22 mouse cellular contexts compared by ENCODE assay signal in the genomic region with DNA sequence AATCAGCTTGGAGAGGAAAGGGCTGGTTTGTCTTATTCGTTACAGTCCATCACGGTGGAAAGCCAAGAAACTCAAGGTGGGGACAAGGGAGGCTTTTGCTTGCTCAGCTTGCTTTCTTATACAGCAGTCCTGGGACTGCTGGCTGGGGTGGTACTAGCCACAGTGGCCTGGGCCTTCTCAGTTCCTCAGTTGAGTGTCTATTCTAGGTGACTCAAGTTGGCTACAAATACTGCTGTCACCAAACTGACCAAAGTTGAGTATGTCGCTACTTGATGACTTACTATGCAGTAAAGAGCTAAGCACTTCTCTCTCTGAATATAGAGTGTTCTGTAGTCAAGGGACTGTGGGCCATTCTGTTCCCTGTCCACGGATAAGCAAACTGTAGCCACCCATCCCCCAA.
DNase-seq lines count a peak whose midpoint lies in the region; ATAC-seq and TF ChIP-seq lines count a peak whose summit lies in the region.
"Had no signal": no experiment of that assay in that cellular context is flagged by ENCODE, and none has a peak within 500 bp of the region (broad histone marks: within the 10 kb centered on the region; RNA-seq: fewer than 3 reads in every experiment).

No protein-coding gene starts in this region.

- TF ChIP-seq EP300 in lung, postnatal 0 days (IDR thresholded peaks at IDR 0.05): no peak
- TF ChIP-seq EP300 in CH12.LX (IDR thresholded peaks at IDR 0.05; ENCODE audit: low read length): no peak

- WGBS in forebrain, embryonic 10.5 days: 92% methylated on average over 4 of the region's 4 CpGs
- WGBS in forebrain, embryonic 15.5 days: 87% methylated on average over 4 of the region's 4 CpGs
- 64% methylated on average over 4 of the region's 4 CpGs for WGBS in lung, postnatal 0 days
- WGBS in lung, adult 2 months: 65% methylated on average over 4 of the region's 4 CpGs

- no peaks in the 10 kb centered on the region for H3K27me3 ChIP-seq in forebrain, embryonic 10.5 days (ENCODE audit: poor library complexity, severe bottlenecking)
- no peaks in the 10 kb centered on the region for H3K27me3 ChIP-seq in forebrain, embryonic 15.5 days
- no peaks in the 10 kb centered on the region for H3K27me3 ChIP-seq in lung, postnatal 0 days (replicated peaks; ENCODE audit: insufficient read depth, low read length)
- H3K27me3 ChIP-seq in CH12.LX (replicated peaks): no peaks in the 10 kb centered on the region
- H3K27me3 ChIP-seq: embryonic facial prominence, embryonic 13.5 days; embryonic facial prominence, embryonic 15.5 days; forebrain, embryonic 13.5 days had no signal

- peaks cover 8% of the 10 kb centered on the region for H3K79me2 ChIP-seq in CH12.LX (replicated peaks; ENCODE audit: control insufficient read depth, extremely low read depth, insufficient read depth, poor library complexity, severe bottlenecking)

- H3K4me2 ChIP-seq in forebrain, embryonic 15.5 days (replicated peaks): no peak overlapping the region
- H3K4me2 ChIP-seq in lung, postnatal 0 days (replicated peaks; ENCODE audit: low read depth, low read length): 0 out of 2 replicates have a peak overlapping the region, but pooled peaks have one; percentile 2
- H3K4me2 ChIP-seq in CH12.LX (ENCODE audit: insufficient read depth, low read depth, poor library complexity, severe bottlenecking): peak overlapping the region; percentile 81; the same call in 1 of the 2 replicates
- H3K4me2 ChIP-seq: embryonic facial prominence, embryonic 13.5 days; embryonic facial prominence, embryonic 15.5 days; forebrain, embryonic 13.5 days had no signal

- peaks cover 43% of the 10 kb centered on the region for H3K4me1 ChIP-seq in forebrain, embryonic 10.5 days
- 0 out of 2 replicates have a peak, but pooled peaks cover 5% of the 10 kb centered on the region for H3K4me1 ChIP-seq in forebrain, embryonic 15.5 days
- H3K4me1 ChIP-seq in lung, postnatal 0 days (ENCODE audit: insufficient read depth, low read depth, low read length): no peaks in the 10 kb centered on the region
- H3K4me1 ChIP-seq in lung, adult 2 months (ENCODE audit: control insufficient read depth, insufficient read depth, low read length): no peaks in the 10 kb centered on the region
- H3K4me1 ChIP-seq in CH12.LX (ENCODE audit: control insufficient read depth in 1 of 2, insufficient read depth in 2 of 2): peaks cover 14 to 29% of the 10 kb centered on the region in 2 experiments

- no peak for DNase-seq in forebrain, embryonic 10.5 days (ENCODE audit: extremely low spot score, low spot score)
- DNase-seq in lung, postnatal 0 days (ENCODE audit: low spot score): no peak
- DNase-seq in lung, adult 2 months: no peak
- no peak for DNase-seq in CH12.LX (ENCODE audit: extremely low read depth)
- DNase-seq in adrenal gland, adult 8-10 months: no peak
- DNase-seq: adrenal gland, adult 2 months; adrenal gland, postnatal 14 days; adrenal gland, postnatal 36 days; B cell, adult 2 months; cerebellum, adult 11-12 months; cerebellum, adult 2 months; cerebellum, adult 9-10 months; cerebellum, postnatal 14 days; cerebellum, postnatal 36 days; embryo, embryonic 11 days had no signal

- no peaks in the 10 kb centered on the region for H3K9me3 ChIP-seq in forebrain, embryonic 10.5 days
- H3K9me3 ChIP-seq in forebrain, embryonic 15.5 days: no peaks in the 10 kb centered on the region
- H3K9me3 ChIP-seq in lung, postnatal 0 days (ENCODE audit: low read length): no peaks in the 10 kb centered on the region
- no peaks in the 10 kb centered on the region for H3K9me3 ChIP-seq in CH12.LX (replicated peaks; ENCODE audit: low read length)
- H3K9me3 ChIP-seq: embryonic facial prominence, embryonic 13.5 days; embryonic facial prominence, embryonic 15.5 days; forebrain, embryonic 13.5 days had no signal

- TF ChIP-seq POLR2A in lung, adult 2 months (IDR thresholded peaks at IDR 0.05; ENCODE audit: borderline replicate concordance, extremely low read depth, low read depth, low read length): no peak
- TF ChIP-seq POLR2A in CH12.LX (IDR thresholded peaks at IDR 0.05; ENCODE audit: low read depth, low read length): no peak

- in situ Hi-C loops in CH12.LX (cut with MboI; ENCODE audit: low pct_ligation_motif_present, low pct_unique_long_range_greater_than_20kb, low sequenced_read_pairs): no loop called here

- H3K27ac ChIP-seq in forebrain, embryonic 10.5 days: peak overlapping the region; percentile 40
- H3K27ac ChIP-seq in forebrain, embryonic 15.5 days (replicated peaks): no peak overlapping the region
- H3K27ac ChIP-seq in lung, postnatal 0 days (ENCODE audit: low read length): no peak overlapping the region
- H3K27ac ChIP-seq in CH12.LX (ENCODE audit: insufficient read depth, low read depth): peak overlapping the region; percentile 35; the same call in 1 of the 2 replicates
- H3K27ac ChIP-seq: embryonic facial prominence, embryonic 13.5 days; embryonic facial prominence, embryonic 15.5 days; forebrain, embryonic 13.5 days had no signal

- H3K9ac ChIP-seq in forebrain, embryonic 15.5 days (replicated peaks): no peak overlapping the region
- H3K9ac ChIP-seq in lung, postnatal 0 days (replicated peaks; ENCODE audit: low read depth): no peak overlapping the region
- no peak overlapping the region; the same call in 1 of the 2 replicates for H3K9ac ChIP-seq in CH12.LX (ENCODE audit: insufficient read depth, low read depth)
- H3K9ac ChIP-seq: embryonic facial prominence, embryonic 13.5 days; embryonic facial prominence, embryonic 15.5 days; forebrain, embryonic 13.5 days had no signal

- dilution Hi-C loops in CH12.LX (cut with MboI; ENCODE audit: extremely low pct_ligation_motif_present, extremely low pct_unique_long_range_greater_than_20kb, low sequenced_read_pairs): no loop called here

- H3K36me3 ChIP-seq in forebrain, embryonic 10.5 days (replicated peaks): peaks cover 12% of the 10 kb centered on the region; the same call in 1 of the 2 replicates
- H3K36me3 ChIP-seq in forebrain, embryonic 15.5 days: no peaks in the 10 kb centered on the region
- no peaks in the 10 kb centered on the region for H3K36me3 ChIP-seq in lung, postnatal 0 days (ENCODE audit: insufficient read depth, low read length)
- H3K36me3 ChIP-seq in CH12.LX (replicated peaks in 1 of 2; ENCODE audit: control insufficient read depth in 1 of 2, insufficient read depth in 1 of 2, low read length in 1 of 2): no peaks in the 10 kb centered on the region
- H3K36me3 ChIP-seq: embryonic facial prominence, embryonic 13.5 days; embryonic facial prominence, embryonic 15.5 days had no signal

- no peak overlapping the region for H3K4me3 ChIP-seq in forebrain, embryonic 10.5 days
- no peak overlapping the region for H3K4me3 ChIP-seq in forebrain, embryonic 15.5 days
- no peak overlapping the region for H3K4me3 ChIP-seq in lung, postnatal 0 days (ENCODE audit: low read depth, low read length)
- H3K4me3 ChIP-seq in lung, adult 2 months (replicated peaks; ENCODE audit: extremely low read depth, low read depth, low read length): no peak overlapping the region
- no peak overlapping the region for H3K4me3 ChIP-seq in CH12.LX (replicated peaks in 1 of 3; ENCODE audit: low read depth in 2 of 3, low read length in 2 of 3, poor library complexity in 1 of 3)
- H3K4me3 ChIP-seq: embryonic facial prominence, embryonic 13.5 days; embryonic facial prominence, embryonic 15.5 days; erythroblast, embryonic 14.5 days; forebrain, embryonic 13.5 days had no signal

- TF ChIP-seq CTCF in lung, postnatal 0 days (IDR thresholded peaks at IDR 0.05): no peak
- no peak for TF ChIP-seq CTCF in lung, adult 2 months (IDR thresholded peaks at IDR 0.05; ENCODE audit: insufficient read depth, low read length)
- TF ChIP-seq CTCF in CH12.LX (conservative IDR thresholded peaks at IDR 0.05 in 1 of 2, IDR thresholded peaks at IDR 0.05 in 1 of 2; ENCODE audit: low read depth in 2 of 2, low read length in 2 of 2): no peak

- TF ChIP-seq RAD21 in CH12.LX (IDR thresholded peaks at IDR 0.05; ENCODE audit: low read depth, low read length): no peak

- ATAC-seq in forebrain, embryonic 15.5 days (replicated peaks): no peak
- ATAC-seq in lung, postnatal 0 days: no peak
- ATAC-seq: CD4-positive, CD25-positive, alpha-beta regulatory T cell, adult 4 months; forebrain, embryonic 13.5 days; forebrain, embryonic 16.5 days had no signal

TF ChIP-seq in CH12.LX, 34 proteins besides CTCF, POLR2A, EP300 and RAD21:
- peak; percentile 50; the same call in 1 of the 2 replicates for TF ChIP-seq IRF4 (IDR thresholded peaks at IDR 0.05; ENCODE audit: low read depth, low read length)
- no peak for TF ChIP-seq CHD1 (IDR thresholded peaks at IDR 0.05; ENCODE audit: low read depth, low read length)
- TF ChIP-seq MEF2A (IDR thresholded peaks at IDR 0.05; ENCODE audit: borderline replicate concordance, low read depth, low read length): peak; percentile 74; the same call in 1 of the 2 replicates
TF ChIP-seq in CH12.LX: peak in this region for 2.

Comparison
In these comparisons a context has a peak if more than half of its experiments do, and no peak if none do; other contexts are left out.
1. H3K27ac ChIP-seq: peak in forebrain, embryonic 10.5 days (single experiment) and CH12.LX (single experiment); none in forebrain, embryonic 15.5 days (single experiment) and lung, postnatal 0 days (single experiment).